Mouse (Mus musculus) liver, embryonic 14.5 days (tissue): ENCODE results near the gene Trim62.

Source experiments
- CTCF ChIP-seq: IDR thresholded peaks from 2 replicates; pipeline ENCODE4 v1.5.1; 2016; ENCODE audit warnings: antibody characterized with exemption, low read depth, control low read depth
- EP300 ChIP-seq: IDR thresholded peaks from 2 replicates; pipeline ENCODE4 v1.6.1; 2016; ENCODE audit warnings: antibody characterized with exemption, low read depth

- TF ChIP-seq CTCF (no peak), EP300 (no peak)
Observed at GRCm38 (mm10) chr4:128883801-128884710, 676 bp downstream of the Trim62 start.
